Mouse (Mus musculus) midbrain, postnatal 0 days (tissue): ENCODE results near the gene Cptp. TPM values are rescaled to one million over a fixed set of nuclear protein-coding genes. Genes with fewer than 3 reads are reported as not detected.

ENCODE experiments used
- ATAC-seq: fragments of 200-750 bp; cut with Nextera tagmentation; 2 replicates; pipeline ENCODE4 v1.8.0; 2017; ENCODE audit warnings: moderate number of reproducible peaks, mild to moderate bottlenecking, moderate TSS enrichment, moderate library complexity; ENCODE audit not compliant: low FRiP score
- DNase-seq: peaks from one replicate; pipeline ENCODE4 v3.0.0-alpha.2; 2015; ENCODE audit warnings: low spot score
- H3K27ac ChIP-seq: fragments of 300-500 bp; sonication (generic); 2 replicates; pipeline ENCODE4 v1.5.1; 2014; ENCODE audit warnings: low read depth, mild to moderate bottlenecking, low read length, mixed read lengths
- H3K27me3 ChIP-seq: fragments of 300-500 bp; sonication (generic); 2 replicates; pipeline ENCODE4 v1.6.1; 2014; ENCODE audit warnings: low read length, control low read depth, mixed read lengths; ENCODE audit not compliant: insufficient read depth
- H3K36me3 ChIP-seq: fragments of 300-500 bp; sonication (generic); 2 replicates; pipeline ENCODE4 v1.6.1; 2014; ENCODE audit warnings: low read length, control low read depth, mixed read lengths; ENCODE audit not compliant: insufficient read depth
- H3K4me1 ChIP-seq: fragments of 300-500 bp; sonication (generic); 2 replicates; pipeline ENCODE4 v1.6.1; 2014; ENCODE audit warnings: mild to moderate bottlenecking, control low read depth, antibody characterized with exemption, low read length, mixed read lengths; ENCODE audit not compliant: insufficient read depth
- H3K4me2 ChIP-seq: fragments of 300-500 bp; sonication (generic); 2 replicates; pipeline ENCODE4 v1.6.1; 2014; ENCODE audit warnings: low read depth, mild to moderate bottlenecking, low read length, mixed read lengths; ENCODE audit not compliant: poor library complexity, severe bottlenecking
- H3K4me3 ChIP-seq: fragments of 300-500 bp; sonication (generic); 2 replicates; pipeline ENCODE4 v1.5.1; 2014; ENCODE audit warnings: low read depth, mild to moderate bottlenecking, low read length, moderate library complexity
- H3K9ac ChIP-seq: fragments of 300-500 bp; sonication (generic); replicated peaks from 2 replicates; pipeline ENCODE4 v1.6.1; 2014; ENCODE audit warnings: mild to moderate bottlenecking, low read length, moderate library complexity, mixed read lengths; ENCODE audit not compliant: poor library complexity, severe bottlenecking
- H3K9me3 ChIP-seq: fragments of 300-500 bp; sonication (generic); 2 replicates; pipeline ENCODE4 v1.6.1; 2016; ENCODE audit warnings: low read length, control low read depth
- CTCF ChIP-seq: IDR thresholded peaks from 2 replicates; pipeline ENCODE4 v1.5.1; 2016; ENCODE audit warnings: antibody characterized with exemption, mild to moderate bottlenecking
- WGBS: fragments of 180-500 bp; shearing (Covaris S2); extraction: QIAGEN DNeasy Blood & Tissue Kit; methylation state at CpG from one replicate; pipeline ENCODE4 v1.1.7; 2014; 5-methylcytosine and 5-hydroxymethylcytosine counted together
- microRNA-seq: library from miRNA; unstranded; fragments of <30 nt; microRNA quantifications from one replicate; pipeline ENCODE4, GENCODE M21; 2016; ENCODE audit warnings: borderline number of aligned reads
- polyA plus RNA-seq: library from polyadenylated mRNA; unstranded; fragments of >200 nt; fragmentation: Nextera tagmentation; extraction: Ambion mirVana; gene quantifications from 2 replicates; pipeline ENCODE4 v1.2.1, GENCODE M21; 2015
- total RNA-seq: library from RNA; depleted of rRNA; stranded (reverse); fragments of >200 nt; gene quantifications from 2 replicates; pipeline ENCODE4 v1.2.3, GENCODE M21; 2014; rRNA removed

Cptp gene
- total and polyA plus RNA-seq, 2 experiments from 2014 or later, result 27.3 to 43.7 TPM

- peaks cover 5% of the 10 kb centered on the region; the same call in 1 of the 2 replicates for H3K4me1 ChIP-seq
- ATAC-seq (no peak), DNase-seq (no peak)
- H3K4me2 ChIP-seq, result no peak overlapping the region
- H3K27ac ChIP-seq, result no peak overlapping the region
- WGBS, result 82% methylated on average over 4 of the region's 4 CpGs
- TF ChIP-seq CTCF, result no peak
- H3K9ac ChIP-seq, result no peak overlapping the region
- H3K36me3 ChIP-seq, result peaks cover 61% of the 10 kb centered on the region
- H3K9me3 ChIP-seq, result no peaks in the 10 kb centered on the region
- H3K27me3 ChIP-seq, result no peaks in the 10 kb centered on the region
- no peak overlapping the region for H3K4me3 ChIP-seq
Measured at GRCm38 (mm10) chr4:155817533-155817932, 51.7 kb downstream of the Cptp start.

Small RNAs within 50 kb of the gene (microRNA-seq; reads per million reads assigned to microRNA genes)
- gene Gm22991, result not detected

Other genes starting within 250 kb of the Cptp start
- gene Cdk11b, start 244.6 kb downstream of the Cptp start, total RNA-seq, result 15.2 and 25.3 TPM in 2 replicates
- gene Cdk11b, start 244.6 kb downstream of the Cptp start, polyA plus RNA-seq, result 60.2 and 64.1 TPM in 2 replicates
- not detected in 2 replicates for gene Gm10563, start 224.0 kb downstream of the Cptp start, total RNA-seq
- gene Gm10563, start 224.0 kb downstream of the Cptp start, polyA plus RNA-seq, result not detected in 2 replicates
- 4.1 and 6.4 TPM in 2 replicates for gene Mmp23, start 216.1 kb downstream of the Cptp start, total RNA-seq
- 4.4 and 5.6 TPM in 2 replicates for gene Mmp23, start 216.1 kb downstream of the Cptp start, polyA plus RNA-seq
- 115 and 118 TPM in 2 replicates for gene Mib2, start 200.2 kb downstream of the Cptp start, total RNA-seq
- 49.3 and 49.5 TPM in 2 replicates for gene Mib2, start 200.2 kb downstream of the Cptp start, polyA plus RNA-seq
- 43.8 and 46.4 TPM in 2 replicates for gene Fndc10, start 175.1 kb downstream of the Cptp start, total RNA-seq
- 24.3 and 27.4 TPM in 2 replicates for gene Fndc10, start 175.1 kb downstream of the Cptp start, polyA plus RNA-seq
- 84.1 and 90.7 TPM in 2 replicates for gene Ssu72, start 164.6 kb downstream of the Cptp start, total RNA-seq
- gene Ssu72, start 164.6 kb downstream of the Cptp start, polyA plus RNA-seq, result 152 and 153 TPM in 2 replicates
- gene Tmem240, start 134.6 kb downstream of the Cptp start, total RNA-seq, result 51.0 and 78.0 TPM in 2 replicates
- 34.9 and 37.9 TPM in 2 replicates for gene Tmem240, start 134.6 kb downstream of the Cptp start, polyA plus RNA-seq
- gene Atad3a, start 108.3 kb downstream of the Cptp start, total RNA-seq, result 52.6 and 69.1 TPM in 2 replicates
- gene Atad3a, start 108.3 kb downstream of the Cptp start, polyA plus RNA-seq, result 65.9 and 69.9 TPM in 2 replicates
- 42.1 and 42.5 TPM in 2 replicates for gene Vwa1, start 94.7 kb downstream of the Cptp start, total RNA-seq
- 25.5 and 28.7 TPM in 2 replicates for gene Vwa1, start 94.7 kb downstream of the Cptp start, polyA plus RNA-seq
- gene Tmem88b, start 83.6 kb downstream of the Cptp start, total RNA-seq, result 0.66 and 1.6 TPM in 2 replicates
- 0.56 and 0.65 TPM in 2 replicates for gene Tmem88b, start 83.6 kb downstream of the Cptp start, polyA plus RNA-seq
- gene Ankrd65, start 79.0 kb downstream of the Cptp start, total RNA-seq, result not detected in 2 replicates
- not detected in 2 replicates for gene Ankrd65, start 79.0 kb downstream of the Cptp start, polyA plus RNA-seq
- gene Mrpl20, start 66.6 kb downstream of the Cptp start, total RNA-seq, result 111 and 123 TPM in 2 replicates
- 279 and 316 TPM in 2 replicates for gene Mrpl20, start 66.6 kb downstream of the Cptp start, polyA plus RNA-seq
- gene Ccnl2, start 57.0 kb downstream of the Cptp start, total RNA-seq, result 66.3 and 112 TPM in 2 replicates
- gene Ccnl2, start 57.0 kb downstream of the Cptp start, polyA plus RNA-seq, result 78.6 and 88.8 TPM in 2 replicates
- 90.9 and 102 TPM in 2 replicates for gene Aurkaip1, start 38.2 kb downstream of the Cptp start, total RNA-seq
- gene Aurkaip1, start 38.2 kb downstream of the Cptp start, polyA plus RNA-seq, result 155 and 158 TPM in 2 replicates
- gene Mxra8, start 29.8 kb downstream of the Cptp start, total RNA-seq, result 35.5 and 37.2 TPM in 2 replicates
- 27.2 and 32.7 TPM in 2 replicates for gene Mxra8, start 29.8 kb downstream of the Cptp start, polyA plus RNA-seq
- gene Dvl1, start 22.0 kb downstream of the Cptp start, total RNA-seq, result 141 and 156 TPM in 2 replicates
- 17.5 TPM in 2 replicates for gene Dvl1, start 22.0 kb downstream of the Cptp start, polyA plus RNA-seq
- 0.38 and 1.2 TPM in 2 replicates for gene Tas1r3, start 6.1 kb downstream of the Cptp start, total RNA-seq
- gene Tas1r3, start 6.1 kb downstream of the Cptp start, polyA plus RNA-seq, result 0.12 and 0.22 TPM in 2 replicates
- gene Ints11, start 106 bp upstream of the Cptp start, total RNA-seq, result 45.0 and 56.0 TPM in 2 replicates
- gene Ints11, start 106 bp upstream of the Cptp start, polyA plus RNA-seq, result 53.6 and 56.0 TPM in 2 replicates
- gene Pusl1, start 22.3 kb upstream of the Cptp start, total RNA-seq, result 71.9 and 95.9 TPM in 2 replicates
- gene Pusl1, start 22.3 kb upstream of the Cptp start, polyA plus RNA-seq, result 54.3 and 54.5 TPM in 2 replicates
- gene Acap3, start 22.4 kb upstream of the Cptp start, total RNA-seq, result 82.6 and 99.3 TPM in 2 replicates
- gene Acap3, start 22.4 kb upstream of the Cptp start, polyA plus RNA-seq, result 63.3 and 64.5 TPM in 2 replicates
- 76.5 and 82.0 TPM in 2 replicates for gene Ube2j2, start 74.4 kb upstream of the Cptp start, total RNA-seq
- 125 and 138 TPM in 2 replicates for gene Ube2j2, start 74.4 kb upstream of the Cptp start, polyA plus RNA-seq
- 11.7 and 13.3 TPM in 2 replicates for gene C1qtnf12, start 92.9 kb upstream of the Cptp start, total RNA-seq
- gene C1qtnf12, start 92.9 kb upstream of the Cptp start, polyA plus RNA-seq, result 11.7 and 14.8 TPM in 2 replicates
- 52.5 and 57.2 TPM in 2 replicates for gene B3galt6, start 123.2 kb upstream of the Cptp start, total RNA-seq
- gene B3galt6, start 123.2 kb upstream of the Cptp start, polyA plus RNA-seq, result 31.1 and 32.2 TPM in 2 replicates
- gene Sdf4, start 123.4 kb upstream of the Cptp start, total RNA-seq, result 84.8 and 105 TPM in 2 replicates
- gene Sdf4, start 123.4 kb upstream of the Cptp start, polyA plus RNA-seq, result 111 and 112 TPM in 2 replicates
- 0.66 and 1.4 TPM in 2 replicates for gene Tnfrsf4, start 144.4 kb upstream of the Cptp start, total RNA-seq
- 0.54 and 0.78 TPM in 2 replicates for gene Tnfrsf4, start 144.4 kb upstream of the Cptp start, polyA plus RNA-seq
- not detected in 2 replicates for gene Tnfrsf18, start 156.7 kb upstream of the Cptp start, total RNA-seq
- gene Tnfrsf18, start 156.7 kb upstream of the Cptp start, polyA plus RNA-seq, result 1.5 and 2.2 TPM in 2 replicates
- gene Ttll10, start 190.0 kb upstream of the Cptp start, total RNA-seq, result 1.9 TPM in 1 of 2 replicates, not detected in the other
- gene Ttll10, start 190.0 kb upstream of the Cptp start, polyA plus RNA-seq, result not detected in 2 replicates
- gene 9430015G10Rik, start 240.5 kb upstream of the Cptp start, total RNA-seq, result 28.1 and 31.1 TPM in 2 replicates
- 22.1 and 25.2 TPM in 2 replicates for gene 9430015G10Rik, start 240.5 kb upstream of the Cptp start, polyA plus RNA-seq